Mouse (Mus musculus): ENCODE measurements at regions not wholly inside any gene's neighbourhood (a gene's known extent, or its start where the extent isn't known, plus 50 kb on each side); places are given as distances from the start of the nearest gene placed in this dataset.

DNA sequence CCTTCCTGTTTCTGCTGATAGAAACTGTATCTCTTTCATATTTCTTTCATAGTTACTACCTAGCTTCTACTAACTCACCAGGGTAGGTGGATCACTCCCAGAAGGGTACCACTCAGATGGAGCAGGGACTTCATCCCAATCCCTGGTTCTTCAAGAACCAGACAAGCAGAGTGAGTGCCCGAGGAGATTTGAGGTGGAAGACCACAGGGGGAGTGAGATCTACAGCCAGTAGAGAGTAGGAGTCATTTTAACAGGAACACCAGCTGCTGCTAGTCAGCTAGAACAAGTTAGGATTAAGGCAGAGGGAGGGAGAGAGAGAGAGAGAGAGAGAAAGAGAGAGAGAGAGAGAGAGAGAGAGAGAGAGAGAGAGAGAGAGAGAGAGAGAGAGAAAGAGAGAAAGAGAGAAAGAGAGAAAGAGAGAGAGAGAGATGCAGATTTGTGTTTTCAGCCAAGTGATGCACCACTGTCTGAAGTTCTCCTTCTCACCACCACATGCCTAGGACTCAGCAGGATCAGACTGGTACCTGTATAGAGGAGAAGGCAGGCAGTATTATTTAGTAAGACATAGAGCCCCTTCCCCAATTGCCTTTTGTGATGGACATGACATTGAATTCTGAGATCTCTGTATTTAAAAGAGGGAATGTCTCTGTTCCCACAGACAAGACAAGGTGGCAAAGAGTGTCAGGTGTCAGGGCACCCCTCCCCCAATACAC, 51.4 kb upstream of the Zfp648 start:
- ATAC-seq (replicated peaks; ENCODE audit: insufficient number of reproducible peaks, low FRiP score, low TSS enrichment, poor library complexity, severe bottlenecking): no peak

DNA sequence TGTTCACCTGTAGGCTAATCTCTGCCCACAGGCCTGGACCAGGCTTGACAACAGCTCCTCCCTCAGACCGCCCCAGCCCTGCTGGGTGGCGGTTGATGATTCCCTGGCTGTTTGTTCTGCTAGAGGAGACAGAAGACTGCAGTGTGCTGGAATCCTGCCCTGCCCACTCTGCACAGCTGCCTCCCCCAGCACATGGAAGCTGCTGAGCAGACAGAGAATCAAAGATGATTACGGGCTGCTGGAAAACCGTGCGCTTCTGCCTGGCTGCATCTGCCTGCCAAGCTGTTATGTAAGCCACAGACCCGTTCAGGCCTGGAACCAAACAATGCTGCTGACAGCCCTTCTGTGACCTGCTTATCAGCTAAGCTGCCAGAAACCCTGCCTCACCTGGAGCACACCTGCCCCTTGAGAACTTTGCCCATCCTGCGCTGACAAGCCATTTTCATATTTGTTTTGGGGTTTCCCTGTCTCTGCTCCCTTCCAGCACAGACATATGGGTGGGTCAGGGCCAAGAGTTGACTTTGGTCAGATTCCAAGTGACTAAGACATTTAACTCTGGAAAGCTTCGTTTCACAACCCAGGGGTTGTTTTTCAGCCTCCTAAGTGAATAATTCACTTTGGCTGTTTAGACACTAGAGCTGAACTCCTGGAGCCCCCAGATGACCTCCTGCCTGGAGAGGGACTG, 50.7 kb upstream of the Zfp648 start:
- ATAC-seq (replicated peaks; ENCODE audit: insufficient number of reproducible peaks, low FRiP score, low TSS enrichment, poor library complexity, severe bottlenecking): no peak
